Mouse (Mus musculus): ENCODE data around the gene Plekhb2.

DNA sequence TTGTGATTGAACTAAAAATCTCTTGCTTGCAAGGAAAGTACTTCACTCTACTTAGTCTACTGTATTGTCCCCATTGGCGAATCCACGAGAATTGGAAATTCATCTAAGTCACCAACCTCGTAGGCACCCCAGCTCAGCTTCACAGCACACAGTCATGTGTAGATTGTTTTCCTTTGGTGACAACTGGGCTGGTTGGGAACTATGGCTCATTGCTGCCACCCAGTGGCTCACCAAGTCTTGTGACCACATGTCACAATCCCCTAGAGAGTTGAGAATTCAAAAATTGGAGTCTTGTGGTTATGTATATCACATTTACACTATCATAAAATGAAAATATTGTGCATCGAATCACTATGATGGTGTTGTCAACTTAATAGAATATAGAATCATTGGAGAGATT, 47.1 kb downstream of the Plekhb2 start:
- TF ChIP-seq POLR2A (IDR thresholded peaks at IDR 0.05; ENCODE audit: borderline replicate concordance, extremely low read depth, low read depth, low read length) (no peak), CTCF (IDR thresholded peaks at IDR 0.05; ENCODE audit: insufficient read depth, low read length) (peak; percentile 84)
